Mouse (Mus musculus): Measurements from ENCODE around the gene Neurl2. TPM values are rescaled to one million over a fixed set of nuclear protein-coding genes. Genes with fewer than 3 reads are reported as not detected.
A peak's percentile ranks its signal among the peaks of the same experiment; 100 is the strongest.

Neurl2 gene
- total and polyA plus RNA-seq, 3 experiments: 1.8 to 4.1 (median 2.1) TPM

- TF ChIP-seq ZNF384 (IDR thresholded peaks at IDR 0.05; ENCODE audit: low read depth, low read length) (no peak), TBP (conservative IDR thresholded peaks at IDR 0.05; ENCODE audit: low read depth, low read length) (peak; percentile 73; the same call in 1 of the 2 replicates)
Measured at GRCm38 (mm10) chr2:164879228-164879567, 45.9 kb upstream of the Neurl2 start, which contains the start of gene Pcif1 (continued).

GRCm38 (mm10) chr2:164878509-164879227 is 45.4 kb upstream of the Neurl2 start:
- H3K9ac ChIP-seq (ENCODE audit: insufficient read depth, low read depth): peak overlapping the region; percentile 95
- H3K36me3 ChIP-seq (replicated peaks in 1 of 2; ENCODE audit: control insufficient read depth in 1 of 2, insufficient read depth in 1 of 2, low read length in 1 of 2): peaks cover 6 to 13% of the 10 kb centered on the region in 2 experiments
- H3K4me3 ChIP-seq (replicated peaks in 1 of 3; ENCODE audit: low read depth in 2 of 3, low read length in 2 of 3, poor library complexity in 1 of 3): peak overlapping the region; percentile 72 to 92 (median 75)
- peak; percentile 74 for DNase-seq (ENCODE audit: extremely low read depth)
- dilution Hi-C loops (cut with MboI; ENCODE audit: extremely low pct_ligation_motif_present, extremely low pct_unique_long_range_greater_than_20kb, low sequenced_read_pairs): no loop called here
- H3K27me3 ChIP-seq (replicated peaks): no peaks in the 10 kb centered on the region
- H3K4me1 ChIP-seq (ENCODE audit: control insufficient read depth in 1 of 2, insufficient read depth in 2 of 2): peaks cover 4 to 33% of the 10 kb centered on the region in 2 experiments
- peak overlapping the region; percentile 53 for H3K4me2 ChIP-seq (ENCODE audit: insufficient read depth, low read depth, poor library complexity, severe bottlenecking)
- no peaks in the 10 kb centered on the region for H3K9me3 ChIP-seq (replicated peaks; ENCODE audit: low read length)
- in situ Hi-C loops (cut with MboI; ENCODE audit: low pct_ligation_motif_present, low pct_unique_long_range_greater_than_20kb, low sequenced_read_pairs): loop anchor here (5.0 kb wide), 1 partner anchor 46 kb away; the partner anchor contains the start of genes Ctsa and Neurl2
- H3K79me2 ChIP-seq (replicated peaks; ENCODE audit: control insufficient read depth, extremely low read depth, insufficient read depth, poor library complexity, severe bottlenecking): peaks cover 18% of the 10 kb centered on the region
- peak overlapping the region; percentile 61 for H3K27ac ChIP-seq (ENCODE audit: insufficient read depth, low read depth)
- TF ChIP-seq CHD1 (IDR thresholded peaks at IDR 0.05; ENCODE audit: low read depth, low read length) (no peak; the same call in 1 of the 2 replicates), PAX5 (IDR thresholded peaks at IDR 0.05; ENCODE audit: low read length) (no peak), JUN (IDR thresholded peaks at IDR 0.05; ENCODE audit: insufficient read depth, low read depth, low read length) (no peak), ZC3H11A (IDR thresholded peaks at IDR 0.05; ENCODE audit: low read depth, low read length) (no peak), TBP (conservative IDR thresholded peaks at IDR 0.05; ENCODE audit: low read depth, low read length) (no peak), UBTF (IDR thresholded peaks at IDR 0.05; ENCODE audit: low read depth, low read length) (no peak), MAX (IDR thresholded peaks at IDR 0.05; ENCODE audit: low read length) (no peak; the same call in 1 of the 2 replicates), MXI1 (IDR thresholded peaks at IDR 0.05; ENCODE audit: low read depth, low read length) (no peak; the same call in 1 of the 2 replicates), E2F4 (IDR thresholded peaks at IDR 0.05; ENCODE audit: insufficient replicate concordance, low read depth, low read length) (no peak), TCF12 (IDR thresholded peaks at IDR 0.05; ENCODE audit: low read depth, low read length) (peak; percentile 54; the same call in 1 of the 2 replicates), BHLHE40 (IDR thresholded peaks at IDR 0.05; ENCODE audit: low read depth, low read length) (no peak), POLR2A (IDR thresholded peaks at IDR 0.05; ENCODE audit: low read depth, low read length) (peak; percentile 58), CHD2 (IDR thresholded peaks at IDR 0.05; ENCODE audit: low read length) (no peak), NELFE (IDR thresholded peaks at IDR 0.05; ENCODE audit: low read depth, low read length) (peak; percentile 68), IRF4 (IDR thresholded peaks at IDR 0.05; ENCODE audit: low read depth, low read length) (peak; percentile 46; the same call in 1 of the 2 replicates), JUND (conservative IDR thresholded peaks at IDR 0.05; ENCODE audit: low read depth, low read length) (no peak), HCFC1 (IDR thresholded peaks at IDR 0.05; ENCODE audit: low read depth, low read length) (peak; percentile 60; the same call in 1 of the 2 replicates), MEF2A (IDR thresholded peaks at IDR 0.05; ENCODE audit: borderline replicate concordance, low read depth, low read length) (peak; percentile 48; the same call in 1 of the 2 replicates), USF1 (IDR thresholded peaks at IDR 0.05; ENCODE audit: low read depth, low read length) (no peak), MAFK (IDR thresholded peaks at IDR 0.05; ENCODE audit: insufficient replicate concordance, low read length) (no peak), NRF1 (IDR thresholded peaks at IDR 0.05; ENCODE audit: low read depth, low read length) (peak; percentile 50; the same call in 1 of the 2 replicates), MAZ (IDR thresholded peaks at IDR 0.05; ENCODE audit: low read depth, low read length) (no peak), MYC (IDR thresholded peaks at IDR 0.05; ENCODE audit: low read depth, low read length) (no peak), EP300 (IDR thresholded peaks at IDR 0.05; ENCODE audit: low read length) (no peak), ETS1 (conservative IDR thresholded peaks at IDR 0.05; ENCODE audit: low read depth, low read length) (no peak; the same call in 1 of the 2 replicates), SMC3 (IDR thresholded peaks at IDR 0.05; ENCODE audit: low read depth, low read length) (0 out of 2 replicates have a peak, but pooled peaks have one; percentile 24), SIN3A (IDR thresholded peaks at IDR 0.05; ENCODE audit: low read length) (peak; percentile 61; the same call in 1 of the 2 replicates), CTCF (conservative IDR thresholded peaks at IDR 0.05 in 1 of 2, IDR thresholded peaks at IDR 0.05 in 1 of 2; ENCODE audit: low read depth in 2 of 2, low read length in 2 of 2) (peak in 1 of 2 experiments; percentile 53; a peak in 2 of 4 replicates), ZKSCAN1 (IDR thresholded peaks at IDR 0.05; ENCODE audit: borderline replicate concordance, low read depth, low read length) (no peak), ZMIZ1 (IDR thresholded peaks at IDR 0.05; ENCODE audit: low read depth, low read length) (peak; percentile 53; the same call in 1 of the 2 replicates), RAD21 (IDR thresholded peaks at IDR 0.05; ENCODE audit: low read depth, low read length) (peak; percentile 38), POLR2AphosphoS2 (IDR thresholded peaks at IDR 0.05; ENCODE audit: low read depth, low read length) (no peak), ZNF384 (IDR thresholded peaks at IDR 0.05; ENCODE audit: low read depth, low read length) (no peak), RCOR1 (conservative IDR thresholded peaks at IDR 0.05; ENCODE audit: low read depth, low read length) (no peak), GABPA (IDR thresholded peaks at IDR 0.05; ENCODE audit: insufficient replicate concordance, low read depth, low read length) (no peak), USF2 (conservative IDR thresholded peaks at IDR 0.05; ENCODE audit: low read depth, low read length) (no peak)
